ENCODE assay signal across 8 mouse cellular contexts in the genomic region with DNA sequence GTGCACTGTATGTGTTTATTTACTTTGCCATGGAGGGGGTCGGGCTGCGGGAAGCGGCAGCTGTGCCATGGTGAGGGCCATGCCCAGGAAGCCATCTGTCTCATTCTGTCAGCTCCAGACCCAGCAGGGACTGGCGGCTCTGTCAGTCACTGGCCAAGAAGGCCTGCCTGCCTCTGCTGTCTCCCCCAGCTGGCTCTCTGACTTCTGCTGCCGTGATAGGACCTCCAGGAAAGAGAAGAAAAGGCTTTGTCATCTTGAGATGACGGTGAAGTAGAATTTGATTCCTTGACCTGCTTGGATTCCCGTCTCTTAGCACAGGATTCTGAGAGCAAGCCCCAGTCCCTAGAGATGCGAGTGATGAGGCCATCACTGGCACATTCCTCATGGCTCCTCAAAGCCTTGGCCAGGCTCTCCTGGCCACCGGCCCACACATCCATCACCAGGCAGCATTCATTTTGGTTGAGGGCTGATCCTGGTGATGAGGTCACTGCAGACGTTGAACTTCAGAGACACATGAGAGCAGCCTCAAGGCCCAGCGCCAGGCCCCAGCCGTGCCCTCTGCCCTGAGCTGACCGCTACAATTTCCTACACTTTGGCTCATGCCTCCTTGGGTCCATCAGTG. TPM values are rescaled to one million over a fixed set of nuclear protein-coding genes. Genes with fewer than 3 reads are reported as not detected.
A peak's percentile ranks its signal among the peaks of the same experiment; 100 is the strongest.
DNase-seq lines count a peak whose midpoint lies in the region; ATAC-seq lines count a peak whose summit lies in the region.

No protein-coding gene starts in this region.

- intact Hi-C loops in heart, postnatal 25 days (cut with DNase I), result no loop called here
- intact Hi-C loops in left cerebral cortex, postnatal 14 days (cut with DNase I), result no loop called here

- ATAC-seq in monocyte, adult 5-6 weeks (replicated peaks; ENCODE audit: insufficient number of reproducible peaks, low FRiP score, low TSS enrichment, poor library complexity, severe bottlenecking), result no peak
- no peak for ATAC-seq in megakaryocyte, adult 5-6 weeks (ENCODE audit: poor library complexity, severe bottlenecking)

- peak; percentile 52 for DNase-seq in 3134 (ENCODE audit: extremely low read depth, insufficient read length, low spot score)
- DNase-seq in MN1 (ENCODE audit: low spot score), result peak; percentile 91
- peak; percentile 75 to 83 for DNase-seq in cerebellum, postnatal 14 days
- DNase-seq in heart, postnatal 25 days (ENCODE audit: low spot score), result peak; percentile 72
- no peak for DNase-seq in spleen, adult 12 weeks (ENCODE audit: low spot score)
- no peak for DNase-seq in left cerebral cortex, postnatal 14 days (ENCODE audit: low spot score in 2 of 2)

RNA-seq across cellular contexts. Expression of a gene that starts 6.2 kb away (rescaled TPM):
- 10 to 100 TPM; 14.3 to 14.9 TPM for total RNA-seq in heart, postnatal 25 days (2021)
- total RNA-seq in monocyte, adult 5-6 weeks (2017), result 0.39 to 0.86 TPM in 2 of 3 replicates, not detected in the other
- 10 to 100 TPM; 31.2 to 31.6 TPM for total RNA-seq in left cerebral cortex, postnatal 14 days (2021)
- total RNA-seq in megakaryocyte, adult 5-6 weeks (2015), result not detected in 2 replicates
- 0.04 and 1.7 TPM in 2 replicates for total RNA-seq in megakaryocyte, adult 5-6 weeks (2017)

RNA-seq across cellular contexts. Expression of a gene that starts 23.6 kb away (rescaled TPM):
- total RNA-seq in heart, postnatal 25 days (2021), result not detected
- not detected in 3 replicates for total RNA-seq in monocyte, adult 5-6 weeks (2017)
- under 1 TPM; 0.20 to 0.42 TPM for total RNA-seq in left cerebral cortex, postnatal 14 days (2021)
- total RNA-seq in megakaryocyte, adult 5-6 weeks (2015), result not detected in 2 replicates
- total RNA-seq in megakaryocyte, adult 5-6 weeks (2017), result not detected in 2 replicates

RNA-seq across cellular contexts. Expression of a gene that starts 29.2 kb away (rescaled TPM):
- total RNA-seq in heart, postnatal 25 days (2021), result 10 to 100 TPM; 25.2 to 26.7 TPM
- 10.5 to 18.2 TPM (median 14.9 TPM) in 3 replicates for total RNA-seq in monocyte, adult 5-6 weeks (2017)
- 10 to 100 TPM; 43.1 to 45.0 TPM for total RNA-seq in left cerebral cortex, postnatal 14 days (2021)
- total RNA-seq in megakaryocyte, adult 5-6 weeks (2015), result 8.7 and 9.3 TPM in 2 replicates
- 9.7 and 11.9 TPM in 2 replicates for total RNA-seq in megakaryocyte, adult 5-6 weeks (2017)

RNA-seq across cellular contexts. Expression of a gene that starts 50.9 kb away (rescaled TPM):
- total RNA-seq in heart, postnatal 25 days (2021), result 10 to 100 TPM; 69.6 to 73.3 TPM
- not detected in 3 replicates for total RNA-seq in monocyte, adult 5-6 weeks (2017)
- total RNA-seq in left cerebral cortex, postnatal 14 days (2021), result 1 to 10 TPM; 5.3 to 7.4 TPM
- not detected in 2 replicates for total RNA-seq in megakaryocyte, adult 5-6 weeks (2015)
- not detected in 2 replicates for total RNA-seq in megakaryocyte, adult 5-6 weeks (2017)

RNA-seq across cellular contexts. Expression of a gene that starts 57.7 kb away (rescaled TPM):
- total RNA-seq in heart, postnatal 25 days (2021), result 100 to 1,000 TPM; 254 TPM
- 1,335 to 1,418 TPM (median 1,365 TPM) in 3 replicates for total RNA-seq in monocyte, adult 5-6 weeks (2017)
- total RNA-seq in left cerebral cortex, postnatal 14 days (2021), result 100 to 1,000 TPM; 182 to 187 TPM
- total RNA-seq in megakaryocyte, adult 5-6 weeks (2015), result 968 and 1,019 TPM in 2 replicates
- 2,015 and 2,172 TPM in 2 replicates for total RNA-seq in megakaryocyte, adult 5-6 weeks (2017)

Comparison
In these comparisons a context has a peak if more than half of its experiments do, and no peak if none do; other contexts are left out.
1. DNase-seq: peak in 3134 (single experiment), MN1 (single experiment), cerebellum, postnatal 14 days (2 of 2) and heart, postnatal 25 days (single experiment); none in spleen, adult 12 weeks (single experiment) and left cerebral cortex, postnatal 14 days (0 of 2).